16 mouse cellular contexts compared by ENCODE assay signal in genomic region chr1:91981381-91981780, GRCm38 (mm10).
DNase-seq lines count a peak whose midpoint lies in the region; ATAC-seq and TF ChIP-seq lines count a peak whose summit lies in the region.
"Had no signal": no experiment of that assay in that cellular context is flagged by ENCODE, and none has a peak within 500 bp of the region (broad histone marks: within the 10 kb centered on the region; RNA-seq: fewer than 3 reads in every experiment).

No protein-coding gene starts in this region.

- H3K4me3 ChIP-seq in forebrain, postnatal 0 days (ENCODE audit: low read depth, low read length): no peak overlapping the region
- no peak overlapping the region for H3K4me3 ChIP-seq in forebrain, embryonic 16.5 days (replicated peaks; ENCODE audit: low read length)
- H3K4me3 ChIP-seq in kidney, postnatal 0 days (replicated peaks; ENCODE audit: low read depth, low read length): no peak overlapping the region
- H3K4me3 ChIP-seq in lung, postnatal 0 days (ENCODE audit: low read depth, low read length): no peak overlapping the region
- H3K4me3 ChIP-seq: gastrocnemius, adult 2 months had no signal

- TF ChIP-seq EP300 in lung, postnatal 0 days (IDR thresholded peaks at IDR 0.05): no peak

- H3K9me3 ChIP-seq in forebrain, postnatal 0 days (ENCODE audit: low read length): no peaks in the 10 kb centered on the region
- H3K9me3 ChIP-seq in forebrain, embryonic 16.5 days (ENCODE audit: control insufficient read depth, low read length): no peaks in the 10 kb centered on the region
- no peaks in the 10 kb centered on the region for H3K9me3 ChIP-seq in kidney, postnatal 0 days (replicated peaks; ENCODE audit: low read length)
- no peaks in the 10 kb centered on the region for H3K9me3 ChIP-seq in lung, postnatal 0 days (ENCODE audit: low read length)

- 69% methylated on average over 1 of the region's 1 CpGs for WGBS in forebrain, postnatal 0 days
- WGBS in forebrain, embryonic 16.5 days: 69% methylated on average over 1 of the region's 1 CpGs
- WGBS in kidney, postnatal 0 days: 53% methylated on average over 1 of the region's 1 CpGs
- WGBS in lung, postnatal 0 days: 71% methylated on average over 1 of the region's 1 CpGs

- no peak overlapping the region for H3K9ac ChIP-seq in forebrain, postnatal 0 days
- H3K9ac ChIP-seq in forebrain, embryonic 16.5 days (replicated peaks; ENCODE audit: low read depth, low read length): no peak overlapping the region
- no peak overlapping the region for H3K9ac ChIP-seq in kidney, postnatal 0 days (ENCODE audit: low read depth, low read length)
- H3K9ac ChIP-seq in lung, postnatal 0 days (replicated peaks; ENCODE audit: low read depth): no peak overlapping the region

- H3K27me3 ChIP-seq in forebrain, postnatal 0 days (ENCODE audit: insufficient read depth, low read length): no peaks in the 10 kb centered on the region
- H3K27me3 ChIP-seq in forebrain, embryonic 16.5 days (replicated peaks; ENCODE audit: control insufficient read depth, insufficient read depth, low read length): no peaks in the 10 kb centered on the region
- no peaks in the 10 kb centered on the region for H3K27me3 ChIP-seq in kidney, postnatal 0 days (ENCODE audit: insufficient read depth, low read length)
- H3K27me3 ChIP-seq in lung, postnatal 0 days (replicated peaks; ENCODE audit: insufficient read depth, low read length): no peaks in the 10 kb centered on the region

- H3K27ac ChIP-seq in forebrain, postnatal 0 days (ENCODE audit: low read depth, low read length): no peak overlapping the region
- H3K27ac ChIP-seq in forebrain, embryonic 16.5 days (ENCODE audit: low read length): no peak overlapping the region
- no peak overlapping the region for H3K27ac ChIP-seq in kidney, postnatal 0 days
- H3K27ac ChIP-seq in lung, postnatal 0 days (ENCODE audit: low read length): no peak overlapping the region
- H3K27ac ChIP-seq: gastrocnemius, adult 2 months had no signal

- peak; percentile 48 for DNase-seq in forebrain, postnatal 0 days
- DNase-seq in kidney, postnatal 0 days (ENCODE audit: low spot score): no peak
- no peak for DNase-seq in kidney, adult 8-10 months
- DNase-seq in lung, postnatal 0 days (ENCODE audit: low spot score): no peak
- DNase-seq in lung, adult 18-20 months: no peak
- peak; percentile 33 for DNase-seq in brain, adult 2 months (ENCODE audit: low read depth, low spot score)
- no peak for DNase-seq in frontal cortex, postnatal 10 days (ENCODE audit: low spot score in 2 of 2)
- DNase-seq: adrenal gland, adult 8-10 months; cerebellum, adult 9-10 months; gastrocnemius, adult 2 months; heart, adult 11 months; heart, postnatal 36 days; lung, postnatal 14 days had no signal

- H3K36me3 ChIP-seq in forebrain, postnatal 0 days (ENCODE audit: insufficient read depth): peaks cover 46% of the 10 kb centered on the region
- H3K36me3 ChIP-seq in forebrain, embryonic 16.5 days (ENCODE audit: control insufficient read depth, insufficient read depth): peaks cover 7% of the 10 kb centered on the region; the same call in 1 of the 2 replicates
- H3K36me3 ChIP-seq in kidney, postnatal 0 days (ENCODE audit: insufficient read depth, low read length): peaks cover 34% of the 10 kb centered on the region; the same call in 1 of the 2 replicates
- no peaks in the 10 kb centered on the region for H3K36me3 ChIP-seq in lung, postnatal 0 days (ENCODE audit: insufficient read depth, low read length)

- ATAC-seq in forebrain, postnatal 0 days: no peak
- ATAC-seq in forebrain, embryonic 16.5 days: no peak
- no peak for ATAC-seq in kidney, postnatal 0 days (replicated peaks; ENCODE audit: low FRiP score, low read depth)
- ATAC-seq in lung, postnatal 0 days: no peak
- ATAC-seq: forebrain, embryonic 14.5 days had no signal

- TF ChIP-seq CTCF in forebrain, postnatal 0 days (IDR thresholded peaks at IDR 0.05; ENCODE audit: low read depth): peak; percentile 41
- TF ChIP-seq CTCF in kidney, postnatal 0 days (IDR thresholded peaks at IDR 0.05; ENCODE audit: low read depth): peak; percentile 17; the same call in 1 of the 2 replicates
- peak; percentile 23 for TF ChIP-seq CTCF in lung, postnatal 0 days (IDR thresholded peaks at IDR 0.05)

- H3K4me1 ChIP-seq in forebrain, postnatal 0 days (ENCODE audit: insufficient read depth): no peaks in the 10 kb centered on the region
- H3K4me1 ChIP-seq in forebrain, embryonic 16.5 days (replicated peaks; ENCODE audit: control insufficient read depth, insufficient read depth, low read length): no peaks in the 10 kb centered on the region
- H3K4me1 ChIP-seq in kidney, postnatal 0 days (replicated peaks; ENCODE audit: insufficient read depth, low read length): no peaks in the 10 kb centered on the region
- no peaks in the 10 kb centered on the region for H3K4me1 ChIP-seq in lung, postnatal 0 days (ENCODE audit: insufficient read depth, low read depth, low read length)

- H3K4me2 ChIP-seq in forebrain, postnatal 0 days (ENCODE audit: low read depth): no peak overlapping the region
- no peak overlapping the region for H3K4me2 ChIP-seq in forebrain, embryonic 16.5 days (ENCODE audit: low read length)
- H3K4me2 ChIP-seq in kidney, postnatal 0 days (ENCODE audit: low read length): no peak overlapping the region
- no peak overlapping the region for H3K4me2 ChIP-seq in lung, postnatal 0 days (replicated peaks; ENCODE audit: low read depth, low read length)
- H3K4me2 ChIP-seq: liver, embryonic 11.5 days had no signal

Comparison
In these comparisons a context has a peak if more than half of its experiments do, and no peak if none do; other contexts are left out.
1. DNase-seq: peak in forebrain, postnatal 0 days (single experiment) and brain, adult 2 months (single experiment); none in kidney, postnatal 0 days (single experiment), kidney, adult 8-10 months (0 of 2), lung, postnatal 0 days (single experiment), lung, adult 18-20 months (0 of 2) and frontal cortex, postnatal 10 days (0 of 2).
2. Peak in every context shown above with its lines, with median percentiles within 50 percentile points of each other: CTCF ChIP-seq.